Mouse (Mus musculus): ENCODE data around the gene Spi1.

DNA sequence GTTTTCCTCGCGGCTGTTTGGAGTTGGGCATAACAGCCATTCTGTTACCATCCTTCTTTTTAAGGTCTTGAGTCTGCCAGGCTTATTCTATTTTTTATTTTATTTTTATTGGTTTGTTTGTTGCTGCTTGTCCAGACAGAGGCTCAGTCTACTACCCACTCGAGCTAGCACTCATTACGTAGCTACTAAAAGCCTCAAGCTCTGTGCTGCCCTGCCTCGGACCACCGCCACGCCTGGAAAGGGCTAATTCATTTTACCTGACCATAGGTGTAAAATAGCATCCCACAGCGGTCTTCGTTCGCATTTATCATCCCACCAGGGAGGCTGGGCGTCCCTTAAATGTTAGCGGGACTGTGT is 4.3 kb upstream of the Spi1 start:
- no peak for TF ChIP-seq CTCF (conservative IDR thresholded peaks at IDR 0.05; ENCODE audit: insufficient read depth, insufficient read length, low read depth, low read length)
- TF ChIP-seq POLR2A (IDR thresholded peaks at IDR 0.05; ENCODE audit: low read depth, low read length), result no peak
